Mouse (Mus musculus): ENCODE measurements around the gene Gm28035. TPM values are rescaled to one million over a fixed set of nuclear protein-coding genes. Genes with fewer than 3 reads are reported as not detected.
A peak's percentile ranks its signal among the peaks of the same experiment; 100 is the strongest.

The Gm28035 gene
- 0.33 and 0.38 TPM in 2 replicates for polyA plus RNA-seq (2015; fragmentation: Nextera tagmentation; extraction: Ambion mirVana)

GRCm38 (mm10) chr2:30240267-30240666 is at the start of gene Gm28035:
Gene Gm28035 (plus strand): TSS chr2:30240567.
- H3K4me2 ChIP-seq: peak within 1 kb of the TSS; percentile 83
- H3K9me3 ChIP-seq (replicated peaks): no peaks in the 10 kb centered on the region
- ATAC-seq (replicated peaks; ENCODE audit: insufficient number of reproducible peaks, insufficient read depth, low FRiP score, low read depth): no peak
- H3K27ac ChIP-seq: peak within 1 kb of the TSS; percentile 96
- WGBS: 43% methylated on average over 2 of the region's 2 CpGs
- no peaks in the 10 kb centered on the region for H3K27me3 ChIP-seq
- peaks cover 30% of the 10 kb centered on the region for H3K36me3 ChIP-seq
- H3K4me1 ChIP-seq (replicated peaks): peaks cover 67% of the 10 kb centered on the region
- peak within 1 kb of the TSS; percentile 20 for H3K9ac ChIP-seq
- H3K4me3 ChIP-seq: peak within 1 kb of the TSS; percentile 89

GRCm38 (mm10) chr2:30191790-30192580 is 48.4 kb upstream of the Gm28035 start:
- Histone ChIP-seq H3K9ac (no peak overlapping the region), H3K27me3 (no peaks in the 10 kb centered on the region), H3K4me2 (no peak overlapping the region), H3K4me3 (no peak overlapping the region), H3K36me3 (no peaks in the 10 kb centered on the region), H3K27ac (no peak overlapping the region), H3K9me3 (replicated peaks) (no peaks in the 10 kb centered on the region), H3K4me1 (replicated peaks) (no peaks in the 10 kb centered on the region)
- ATAC-seq (replicated peaks; ENCODE audit: insufficient number of reproducible peaks, insufficient read depth, low FRiP score, low read depth): no peak
- WGBS: 88% methylated on average over 12 of the region's 12 CpGs

GRCm38 (mm10) chr2:30194656-30195055 is 45.7 kb upstream of the Gm28035 start:
- H3K4me1 ChIP-seq (replicated peaks): peaks cover 3% of the 10 kb centered on the region; the same call in 1 of the 2 replicates
- WGBS: 74% methylated on average over 3 of the region's 3 CpGs

GRCm38 (mm10) chr2:30198021-30198420 is 42.3 kb upstream of the Gm28035 start:
- H3K27me3 ChIP-seq: no peaks in the 10 kb centered on the region
- H3K4me1 ChIP-seq (replicated peaks): peaks cover 11% of the 10 kb centered on the region
- no peak for ATAC-seq (replicated peaks; ENCODE audit: insufficient number of reproducible peaks, insufficient read depth, low FRiP score, low read depth)
- H3K9me3 ChIP-seq (replicated peaks): no peaks in the 10 kb centered on the region
- WGBS: 63% methylated on average over 4 of the region's 4 CpGs
- H3K9ac ChIP-seq: no peak overlapping the region
- no peak overlapping the region for H3K27ac ChIP-seq
- no peak overlapping the region for H3K4me2 ChIP-seq
- no peak overlapping the region for H3K4me3 ChIP-seq
- no peaks in the 10 kb centered on the region for H3K36me3 ChIP-seq

More at GRCm38 (mm10) chr2:30194656-30195055, 45.7 kb upstream of the Gm28035 start:
- no peak for ATAC-seq (replicated peaks; ENCODE audit: insufficient number of reproducible peaks, insufficient read depth, low FRiP score, low read depth)
- H3K4me3 ChIP-seq: no peak overlapping the region
- H3K4me2 ChIP-seq: no peak overlapping the region
- no peaks in the 10 kb centered on the region for H3K27me3 ChIP-seq
- no peaks in the 10 kb centered on the region for H3K36me3 ChIP-seq
- H3K27ac ChIP-seq: no peak overlapping the region
- H3K9me3 ChIP-seq (replicated peaks): no peaks in the 10 kb centered on the region
- H3K9ac ChIP-seq: no peak overlapping the region

- H3K36me3 ChIP-seq: no peaks in the 10 kb centered on the region
- peaks cover 19% of the 10 kb centered on the region for H3K4me1 ChIP-seq (replicated peaks)
- no peaks in the 10 kb centered on the region for H3K9me3 ChIP-seq (replicated peaks)
- no peak for ATAC-seq (replicated peaks; ENCODE audit: insufficient number of reproducible peaks, insufficient read depth, low FRiP score, low read depth)
- 36% methylated on average over 1 of the region's 1 CpGs for WGBS
- H3K27me3 ChIP-seq: no peaks in the 10 kb centered on the region
- H3K4me3 ChIP-seq: no peak overlapping the region
- no peak overlapping the region for H3K4me2 ChIP-seq
- H3K9ac ChIP-seq: no peak overlapping the region
- H3K27ac ChIP-seq: no peak overlapping the region
These were observed 40.4 kb upstream of the Gm28035 start for GRCm38 (mm10) chr2:30199984-30200383.

- no peak overlapping the region for H3K4me3 ChIP-seq
- WGBS: 43% methylated on average over 5 of the region's 5 CpGs
- H3K36me3 ChIP-seq: no peaks in the 10 kb centered on the region
- ATAC-seq (replicated peaks; ENCODE audit: insufficient number of reproducible peaks, insufficient read depth, low FRiP score, low read depth): no peak
- H3K27me3 ChIP-seq: no peaks in the 10 kb centered on the region
- H3K4me2 ChIP-seq: no peak overlapping the region
- no peaks in the 10 kb centered on the region for H3K9me3 ChIP-seq (replicated peaks)
- peak overlapping the region; percentile 40; the same call in 1 of the 2 replicates for H3K27ac ChIP-seq
- H3K4me1 ChIP-seq (replicated peaks): peaks cover 19% of the 10 kb centered on the region
- H3K9ac ChIP-seq: no peak overlapping the region
These were observed 39.9 kb upstream of the Gm28035 start for GRCm38 (mm10) chr2:30200388-30200925.

- H3K4me2 ChIP-seq: no peak overlapping the region
- no peak for ATAC-seq (replicated peaks; ENCODE audit: insufficient number of reproducible peaks, insufficient read depth, low FRiP score, low read depth)
These were observed 36.9 kb upstream of the Gm28035 start for GRCm38 (mm10) chr2:30203439-30203838.

GRCm38 (mm10) chr2:30205255-30205628 is 35.1 kb upstream of the Gm28035 start:
- ATAC-seq (replicated peaks; ENCODE audit: insufficient number of reproducible peaks, insufficient read depth, low FRiP score, low read depth): peak; percentile 9; the same call in 1 of the 2 replicates
- 1% methylated on average over 13 of the region's 13 CpGs for WGBS
- peaks cover 22% of the 10 kb centered on the region for H3K4me1 ChIP-seq (replicated peaks)
- peak overlapping the region; percentile 87 for H3K4me3 ChIP-seq
- peak overlapping the region; percentile 75 for H3K9ac ChIP-seq
- no peaks in the 10 kb centered on the region for H3K9me3 ChIP-seq (replicated peaks)
- H3K36me3 ChIP-seq: no peaks in the 10 kb centered on the region
- H3K27me3 ChIP-seq: no peaks in the 10 kb centered on the region
- peak overlapping the region; percentile 91 for H3K4me2 ChIP-seq
- peak overlapping the region; percentile 81 for H3K27ac ChIP-seq

More at GRCm38 (mm10) chr2:30203439-30203838, 36.9 kb upstream of the Gm28035 start:
- Histone ChIP-seq H3K27me3 (no peaks in the 10 kb centered on the region), H3K4me3 (no peak overlapping the region), H3K36me3 (no peaks in the 10 kb centered on the region), H3K9ac (no peak overlapping the region), H3K9me3 (replicated peaks) (no peaks in the 10 kb centered on the region), H3K4me1 (replicated peaks) (peaks cover 23% of the 10 kb centered on the region), H3K27ac (no peak overlapping the region)
- whole genome bisulfite sequencing: 75% methylated on average over 7 of the region's 7 CpGs

- H3K9me3 ChIP-seq (replicated peaks): no peaks in the 10 kb centered on the region
- peak within 1 kb of the TSS; percentile 91 for H3K4me2 ChIP-seq
- H3K27me3 ChIP-seq: no peaks in the 10 kb centered on the region
- H3K9ac ChIP-seq: peak within 1 kb of the TSS; percentile 75
- H3K27ac ChIP-seq: peak within 1 kb of the TSS; percentile 81
- peak within 1 kb of the TSS; percentile 87 for H3K4me3 ChIP-seq
- peak; percentile 96 for ATAC-seq (replicated peaks; ENCODE audit: insufficient number of reproducible peaks, insufficient read depth, low FRiP score, low read depth)
- H3K36me3 ChIP-seq: no peaks in the 10 kb centered on the region
- under 1% methylated on average over 44 of the region's 44 CpGs for WGBS
- H3K4me1 ChIP-seq (replicated peaks): peaks cover 17% of the 10 kb centered on the region
These were observed 34.6 kb upstream of the Gm28035 start, which contains the start of gene Kyat1 for GRCm38 (mm10) chr2:30205629-30206357. Gene Kyat1 (minus strand): TSS chr2:30205847.

GRCm38 (mm10) chr2:30207401-30207800 is 33.0 kb upstream of the Gm28035 start:
- H3K27ac ChIP-seq: no peak overlapping the region
- 77% methylated on average over 4 of the region's 4 CpGs for WGBS
- no peaks in the 10 kb centered on the region for H3K27me3 ChIP-seq
- no peaks in the 10 kb centered on the region for H3K36me3 ChIP-seq
- no peaks in the 10 kb centered on the region for H3K9me3 ChIP-seq (replicated peaks)
- H3K4me1 ChIP-seq (replicated peaks): peaks cover 15% of the 10 kb centered on the region
- no peak overlapping the region for H3K4me3 ChIP-seq
- no peak overlapping the region for H3K9ac ChIP-seq
- H3K4me2 ChIP-seq: no peak overlapping the region
- ATAC-seq (replicated peaks; ENCODE audit: insufficient number of reproducible peaks, insufficient read depth, low FRiP score, low read depth): no peak

- H3K9ac ChIP-seq: no peak overlapping the region
- no peak overlapping the region for H3K4me2 ChIP-seq
- H3K36me3 ChIP-seq: no peaks in the 10 kb centered on the region
- H3K9me3 ChIP-seq (replicated peaks): no peaks in the 10 kb centered on the region
- H3K27ac ChIP-seq: no peak overlapping the region
- no peaks in the 10 kb centered on the region for H3K27me3 ChIP-seq
- 65% methylated on average over 5 of the region's 5 CpGs for WGBS
- peaks cover 15% of the 10 kb centered on the region for H3K4me1 ChIP-seq (replicated peaks)
- no peak overlapping the region for H3K4me3 ChIP-seq
- no peak for ATAC-seq (replicated peaks; ENCODE audit: insufficient number of reproducible peaks, insufficient read depth, low FRiP score, low read depth)
These were observed 32.5 kb upstream of the Gm28035 start for GRCm38 (mm10) chr2:30207886-30208285.
